ENCODE assay signal across 13 mouse cellular contexts in genomic region chr6:112586999-112587398, GRCm38 (mm10).
"Had no signal": no experiment of that assay in that cellular context is flagged by ENCODE, and none has a peak within 500 bp of the region (broad histone marks: within the 10 kb centered on the region; RNA-seq: fewer than 3 reads in every experiment).

No protein-coding gene starts in this region.

- H3K27me3 ChIP-seq: megakaryocyte, embryonic 14.5 days; midbrain, embryonic 13.5 days; midbrain, embryonic 15.5 days; neural tube, embryonic 12.5 days had no signal

- H3K27ac ChIP-seq: midbrain, embryonic 13.5 days; midbrain, embryonic 15.5 days; neural tube, embryonic 12.5 days had no signal

- H3K4me2 ChIP-seq: lung, embryonic 14.5 days; midbrain, embryonic 11.5 days; midbrain, embryonic 13.5 days; midbrain, embryonic 15.5 days; neural tube, embryonic 12.5 days had no signal

- H3K4me1 ChIP-seq: midbrain, embryonic 13.5 days; midbrain, embryonic 15.5 days; neural tube, embryonic 12.5 days had no signal

- H3K9me3 ChIP-seq: megakaryocyte, embryonic 14.5 days; midbrain, embryonic 13.5 days; midbrain, embryonic 15.5 days; neural tube, embryonic 12.5 days had no signal

- H3K36me3 ChIP-seq: midbrain, embryonic 13.5 days; midbrain, embryonic 15.5 days; neural tube, embryonic 12.5 days had no signal

- DNase-seq: lung, adult 18-20 months; lung, embryonic 14.5 days; lung, postnatal 10 days; lung, postnatal 4 days; right cerebral cortex, postnatal 14 days; thymus, adult 18-20 months; thymus, postnatal 14 days; thymus, postnatal 36 days had no signal

- H3K4me3 ChIP-seq: megakaryocyte, embryonic 14.5 days; midbrain, embryonic 13.5 days; midbrain, embryonic 15.5 days; neural tube, embryonic 12.5 days had no signal

- ATAC-seq: midbrain, embryonic 13.5 days; midbrain, embryonic 15.5 days had no signal

- H3K9ac ChIP-seq: lung, embryonic 14.5 days; midbrain, embryonic 13.5 days; midbrain, embryonic 15.5 days; neural tube, embryonic 12.5 days had no signal
